Mouse (Mus musculus): ENCODE data around the gene Tmem40. TPM values are rescaled to one million over a fixed set of nuclear protein-coding genes. Genes with fewer than 3 reads are reported as not detected.

Tmem40 gene
- polyA plus RNA-seq, 1 experiment, result 0.50 TPM

- Histone ChIP-seq H3K36me3 (ENCODE audit: control insufficient read depth, insufficient read depth, low read length) (no peaks in the 10 kb centered on the region), H3K27me3 (replicated peaks; ENCODE audit: control insufficient read depth, insufficient read depth, low read length) (no peaks in the 10 kb centered on the region), H3K27ac (ENCODE audit: insufficient read depth, low read depth, low read length) (no peak overlapping the region), H3K4me3 (ENCODE audit: insufficient read depth, low read depth, low read length) (no peak overlapping the region), H3K4me1 (ENCODE audit: control insufficient read depth, insufficient read depth, low read length) (no peaks in the 10 kb centered on the region; the same call in 1 of the 2 replicates)
- DNase-seq, result no peak
- WGBS, result 44% methylated on average over 9 of the region's 9 CpGs
- no peak for TF ChIP-seq POLR2A (IDR thresholded peaks at IDR 0.05; ENCODE audit: low read depth, low read length)
- TF ChIP-seq CTCF (conservative IDR thresholded peaks at IDR 0.05; ENCODE audit: insufficient read depth, insufficient read length, low read depth, low read length), result no peak
Observed at GRCm38 (mm10) chr6:115776363-115776762, 14.2 kb upstream of the Tmem40 start.

GRCm38 (mm10) chr6:115775838-115776237, 13.6 kb upstream of the Tmem40 start:
- DNase-seq, result no peak
- TF ChIP-seq CTCF (conservative IDR thresholded peaks at IDR 0.05; ENCODE audit: insufficient read depth, insufficient read length, low read depth, low read length) (no peak), POLR2A (IDR thresholded peaks at IDR 0.05; ENCODE audit: low read depth, low read length) (no peak)
- Histone ChIP-seq H3K27ac (ENCODE audit: insufficient read depth, low read depth, low read length) (no peak overlapping the region), H3K36me3 (ENCODE audit: control insufficient read depth, insufficient read depth, low read length) (no peaks in the 10 kb centered on the region), H3K4me3 (ENCODE audit: insufficient read depth, low read depth, low read length) (no peak overlapping the region), H3K27me3 (replicated peaks; ENCODE audit: control insufficient read depth, insufficient read depth, low read length) (no peaks in the 10 kb centered on the region), H3K4me1 (ENCODE audit: control insufficient read depth, insufficient read depth, low read length) (no peaks in the 10 kb centered on the region; the same call in 1 of the 2 replicates)
- WGBS, result 73% methylated on average over 3 of the region's 3 CpGs

- peak within 1 kb of the TSS; percentile 89 for H3K4me3 ChIP-seq (ENCODE audit: insufficient read depth, low read depth, low read length)
- no peaks in the 10 kb centered on the region; the same call in 1 of the 2 replicates for H3K4me1 ChIP-seq (ENCODE audit: control insufficient read depth, insufficient read depth, low read length)
- H3K27me3 ChIP-seq (replicated peaks; ENCODE audit: control insufficient read depth, insufficient read depth, low read length), result no peaks in the 10 kb centered on the region
- H3K36me3 ChIP-seq (ENCODE audit: control insufficient read depth, insufficient read depth, low read length), result no peaks in the 10 kb centered on the region
- no peak within 1 kb of the TSS for H3K27ac ChIP-seq (ENCODE audit: insufficient read depth, low read depth, low read length)
- WGBS, result 2% methylated on average over 18 of the region's 28 CpGs
- no peak for TF ChIP-seq CTCF (conservative IDR thresholded peaks at IDR 0.05; ENCODE audit: insufficient read depth, insufficient read length, low read depth, low read length)
- TF ChIP-seq POLR2A (IDR thresholded peaks at IDR 0.05; ENCODE audit: low read depth, low read length), result no peak
- DNase-seq, result peak; percentile 22
Observed at GRCm38 (mm10) chr6:115774501-115774921, 12.3 kb upstream of the Tmem40 start, which contains the start of gene Cand2. Gene Cand2, plus strand, starts transcription at chr6:115774538.

- Histone ChIP-seq H3K27ac (ENCODE audit: insufficient read depth, low read depth, low read length) (no peak overlapping the region), H3K4me1 (ENCODE audit: control insufficient read depth, insufficient read depth, low read length) (no peaks in the 10 kb centered on the region; the same call in 1 of the 2 replicates), H3K27me3 (replicated peaks; ENCODE audit: control insufficient read depth, insufficient read depth, low read length) (no peaks in the 10 kb centered on the region), H3K4me3 (ENCODE audit: insufficient read depth, low read depth, low read length) (peak overlapping the region; percentile 54), H3K36me3 (ENCODE audit: control insufficient read depth, insufficient read depth, low read length) (no peaks in the 10 kb centered on the region)
- WGBS, result 1% methylated on average over 12 of the region's 14 CpGs
- TF ChIP-seq POLR2A (IDR thresholded peaks at IDR 0.05; ENCODE audit: low read depth, low read length) (no peak), CTCF (conservative IDR thresholded peaks at IDR 0.05; ENCODE audit: insufficient read depth, insufficient read length, low read depth, low read length) (no peak)
- DNase-seq, result peak; percentile 5
Observed at GRCm38 (mm10) chr6:115773966-115774413, 11.8 kb upstream of the Tmem40 start.

GRCm38 (mm10) chr6:115772604-115773003, 10.4 kb upstream of the Tmem40 start:
- no peak for DNase-seq

GRCm38 (mm10) chr6:115772201-115772600, 10.0 kb upstream of the Tmem40 start:
- Histone ChIP-seq H3K27me3 (replicated peaks; ENCODE audit: control insufficient read depth, insufficient read depth, low read length) (no peaks in the 10 kb centered on the region), H3K4me1 (ENCODE audit: control insufficient read depth, insufficient read depth, low read length) (no peaks in the 10 kb centered on the region; the same call in 1 of the 2 replicates), H3K27ac (ENCODE audit: insufficient read depth, low read depth, low read length) (no peak overlapping the region), H3K4me3 (ENCODE audit: insufficient read depth, low read depth, low read length) (no peak overlapping the region), H3K36me3 (ENCODE audit: control insufficient read depth, insufficient read depth, low read length) (no peaks in the 10 kb centered on the region)
- DNase-seq, result no peak
- 85% methylated on average over 6 of the region's 6 CpGs for whole genome bisulfite sequencing
- TF ChIP-seq CTCF (conservative IDR thresholded peaks at IDR 0.05; ENCODE audit: insufficient read depth, insufficient read length, low read depth, low read length) (no peak), POLR2A (IDR thresholded peaks at IDR 0.05; ENCODE audit: low read depth, low read length) (no peak)

More at GRCm38 (mm10) chr6:115772604-115773003, 10.4 kb upstream of the Tmem40 start:
- TF ChIP-seq POLR2A (IDR thresholded peaks at IDR 0.05; ENCODE audit: low read depth, low read length), result no peak
- TF ChIP-seq CTCF (conservative IDR thresholded peaks at IDR 0.05; ENCODE audit: insufficient read depth, insufficient read length, low read depth, low read length), result 0 out of 2 replicates have a peak, but pooled peaks have one; percentile 11
- H3K27me3 ChIP-seq (replicated peaks; ENCODE audit: control insufficient read depth, insufficient read depth, low read length), result no peaks in the 10 kb centered on the region
- WGBS, result 85% methylated on average over 1 of the region's 1 CpGs
- H3K4me3 ChIP-seq (ENCODE audit: insufficient read depth, low read depth, low read length), result no peak overlapping the region
- H3K27ac ChIP-seq (ENCODE audit: insufficient read depth, low read depth, low read length), result no peak overlapping the region
- no peaks in the 10 kb centered on the region for H3K36me3 ChIP-seq (ENCODE audit: control insufficient read depth, insufficient read depth, low read length)
- H3K4me1 ChIP-seq (ENCODE audit: control insufficient read depth, insufficient read depth, low read length), result no peaks in the 10 kb centered on the region; the same call in 1 of the 2 replicates

- no peak overlapping the region for H3K4me3 ChIP-seq (ENCODE audit: insufficient read depth, low read depth, low read length)
- H3K27me3 ChIP-seq (replicated peaks; ENCODE audit: control insufficient read depth, insufficient read depth, low read length), result no peaks in the 10 kb centered on the region
- no peaks in the 10 kb centered on the region; the same call in 1 of the 2 replicates for H3K4me1 ChIP-seq (ENCODE audit: control insufficient read depth, insufficient read depth, low read length)
- no peak overlapping the region for H3K27ac ChIP-seq (ENCODE audit: insufficient read depth, low read depth, low read length)
- no peaks in the 10 kb centered on the region for H3K36me3 ChIP-seq (ENCODE audit: control insufficient read depth, insufficient read depth, low read length)
- 46% methylated on average over 4 of the region's 4 CpGs for WGBS
- DNase-seq, result peak; percentile 52
- no peak for TF ChIP-seq CTCF (conservative IDR thresholded peaks at IDR 0.05; ENCODE audit: insufficient read depth, insufficient read length, low read depth, low read length)
- no peak for TF ChIP-seq POLR2A (IDR thresholded peaks at IDR 0.05; ENCODE audit: low read depth, low read length)
Observed at GRCm38 (mm10) chr6:115770852-115771251, 8.6 kb upstream of the Tmem40 start.

Data from kidney, adult 2 months (tissue).